Mouse (Mus musculus) stomach, postnatal 0 days (tissue): ENCODE results near the gene Olfr1419. TPM values are rescaled to one million over a fixed set of nuclear protein-coding genes. Genes with fewer than 3 reads are reported as not detected.
A peak's percentile ranks its signal among the peaks of the same experiment; 100 is the strongest.
"Not testable (repeated sequence)": the region's sequence is repeated elsewhere in the genome, so short reads cannot be mapped to it uniquely, and the experiment has no call there.

Experiments
- ATAC-seq: fragments of 200-750 bp; cut with Nextera tagmentation; 2 replicates; pipeline ENCODE4 v1.8.0; 2017; ENCODE audit not compliant: low FRiP score, low TSS enrichment
- DNase-seq: peaks from one replicate; pipeline ENCODE4 v3.0.0-alpha.2; 2016; ENCODE audit warnings: low spot score
- H3K27ac ChIP-seq: fragments of 300-500 bp; sonication (generic); replicated peaks from 2 replicates; pipeline ENCODE4 v1.5.1; 2014; ENCODE audit warnings: mild to moderate bottlenecking, control low read depth
- H3K27me3 ChIP-seq: fragments of 300-500 bp; sonication (generic); 2 replicates; pipeline ENCODE4 v1.6.1; 2014; ENCODE audit warnings: low read length; ENCODE audit not compliant: control insufficient read depth, insufficient read depth
- H3K36me3 ChIP-seq: fragments of 300-500 bp; sonication (generic); 2 replicates; pipeline ENCODE4 v1.6.1; 2014; ENCODE audit warnings: low read length, mixed read lengths; ENCODE audit not compliant: control insufficient read depth, insufficient read depth
- H3K4me1 ChIP-seq: fragments of 300-500 bp; sonication (generic); replicated peaks from 2 replicates; pipeline ENCODE4 v1.6.1; 2014; ENCODE audit warnings: antibody characterized with exemption; ENCODE audit not compliant: control insufficient read depth, insufficient read depth
- H3K4me2 ChIP-seq: fragments of 300-500 bp; sonication (generic); replicated peaks from 2 replicates; pipeline ENCODE4 v1.6.1; 2014; ENCODE audit warnings: low read depth, mild to moderate bottlenecking, control low read depth, moderate library complexity
- H3K4me3 ChIP-seq: fragments of 300-500 bp; sonication (generic); 2 replicates; pipeline ENCODE4 v1.5.1; 2014; ENCODE audit warnings: low read depth, low read length, control low read depth
- H3K9ac ChIP-seq: fragments of 300-500 bp; sonication (generic); 2 replicates; pipeline ENCODE4 v1.6.1; 2014; ENCODE audit warnings: mild to moderate bottlenecking, low read length, control low read depth, mixed read lengths
- H3K9me3 ChIP-seq: fragments of 300-500 bp; sonication (generic); 2 replicates; pipeline ENCODE4 v1.6.1; 2016; ENCODE audit warnings: low read length; ENCODE audit not compliant: control insufficient read depth
- CTCF ChIP-seq: IDR thresholded peaks from 2 replicates; pipeline ENCODE4 v1.5.1; 2016; ENCODE audit warnings: antibody characterized with exemption, low read depth, mild to moderate bottlenecking, moderate library complexity
- EP300 ChIP-seq: optimal IDR thresholded peaks from 2 replicates; pipeline ENCODE3; 2016; ENCODE audit warnings: antibody characterized with exemption
- WGBS: fragments of 180-500 bp; shearing (Covaris S2); extraction: QIAGEN DNeasy Blood & Tissue Kit; methylation state at CpG from one replicate; pipeline ENCODE4 v1.1.7; 2014; 5-methylcytosine and 5-hydroxymethylcytosine counted together
- polyA plus RNA-seq: library from polyadenylated mRNA; unstranded; fragments of >200 nt; fragmentation: Nextera tagmentation; extraction: Ambion mirVana; gene quantifications from 2 replicates; pipeline ENCODE4 v1.2.1, GENCODE M21; 2015

Olfr1419 gene
- polyA plus RNA-seq, 1 experiment from 2014 or later: not detected

DNA sequence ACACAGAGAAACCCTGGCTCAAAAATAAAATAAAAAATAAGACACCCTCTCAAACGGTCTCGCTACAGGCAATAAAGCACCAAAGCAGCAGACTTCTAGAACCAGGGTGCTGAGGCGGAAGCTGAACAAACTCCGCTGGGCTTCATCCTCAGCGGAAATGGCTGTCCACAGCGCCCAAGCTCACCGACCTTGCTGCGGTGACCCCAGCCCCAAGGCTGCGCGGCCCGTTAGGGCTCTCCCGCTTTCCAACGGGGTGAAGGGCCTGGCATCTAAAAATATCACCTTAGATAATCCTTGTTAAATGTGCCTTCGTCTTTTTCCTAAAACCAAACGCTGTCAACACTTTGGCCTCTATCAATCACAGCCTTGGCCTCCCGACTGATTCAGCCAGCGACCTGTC is 36.7 kb upstream of the Olfr1419 start:
- Histone ChIP-seq H3K9ac (peak overlapping the region; percentile 90), H3K9me3 (no peaks in the 10 kb centered on the region), H3K4me1 (no peaks in the 10 kb centered on the region), H3K36me3 (no peaks in the 10 kb centered on the region), H3K27ac (peak overlapping the region; percentile 95), H3K4me2 (peak overlapping the region; percentile 84), H3K27me3 (no peaks in the 10 kb centered on the region), H3K4me3 (peak overlapping the region; percentile 93)
- ATAC-seq (no peak; the same call in 1 of the 2 replicates), DNase-seq (no peak)
- WGBS: 3% methylated on average over 17 of the region's 17 CpGs
- TF ChIP-seq EP300 (no peak), CTCF (no peak)

DNA sequence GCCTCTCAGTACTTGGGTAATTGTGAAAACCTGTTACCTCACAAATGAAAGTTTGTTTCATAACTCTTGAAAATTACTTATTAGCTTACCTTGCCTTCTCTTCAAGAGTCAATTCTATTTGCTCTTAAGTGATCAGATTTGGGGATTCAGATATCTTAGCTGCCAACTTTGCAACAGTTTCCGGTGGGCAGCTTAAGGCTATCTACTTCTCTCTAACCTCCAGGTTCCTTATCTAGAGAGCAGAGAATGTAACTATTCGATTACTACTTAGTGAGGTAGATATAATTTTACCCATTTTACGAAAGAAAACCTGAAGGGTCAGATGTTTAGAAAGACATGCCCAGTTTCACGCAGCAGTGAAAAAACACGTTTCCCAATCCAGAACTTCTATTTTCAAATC is 36.1 kb upstream of the Olfr1419 start:
- no peaks in the 10 kb centered on the region for H3K4me1 ChIP-seq
- peak overlapping the region; percentile 93 for H3K4me3 ChIP-seq
- H3K36me3 ChIP-seq: no peaks in the 10 kb centered on the region
- H3K27me3 ChIP-seq: no peaks in the 10 kb centered on the region
- no peak overlapping the region for H3K9ac ChIP-seq
- H3K27ac ChIP-seq: no peak overlapping the region
- no peak for ATAC-seq
- no peaks in the 10 kb centered on the region for H3K9me3 ChIP-seq
- TF ChIP-seq CTCF (no peak), EP300 (no peak)
- peak overlapping the region; percentile 84 for H3K4me2 ChIP-seq
- WGBS: 85% methylated on average over 5 of the region's 5 CpGs
- no peak for DNase-seq

DNA sequence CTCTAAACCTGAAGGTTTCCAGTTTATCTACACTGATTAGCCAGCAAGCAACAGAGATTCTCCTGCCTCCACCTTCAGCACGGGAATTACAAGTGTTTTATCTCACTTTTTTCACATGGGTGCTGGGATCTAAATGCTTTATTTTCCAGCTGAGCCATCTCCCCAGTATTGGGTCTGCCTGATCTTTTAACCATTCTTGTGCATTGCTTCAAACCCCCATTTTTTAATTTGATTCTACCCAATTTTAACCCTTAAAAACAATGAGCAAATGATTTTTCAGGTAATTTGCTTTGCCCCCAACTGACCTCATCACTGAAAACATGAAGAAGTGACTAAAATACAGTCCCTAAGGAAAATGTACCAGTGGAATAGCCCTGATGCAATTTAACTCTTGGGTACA is 11.4 kb upstream of the Olfr1419 start, which contains the start of gene Olfr1420:
Gene Olfr1420 (plus strand): TSS at position 301 of the 400 bp plus-strand sequence.
- Histone ChIP-seq H3K4me3 (no peak within 1 kb of the TSS), H3K36me3 (no peaks in the 10 kb centered on the region), H3K4me1 (no peaks in the 10 kb centered on the region), H3K9ac (no peak within 1 kb of the TSS), H3K27me3 (no peaks in the 10 kb centered on the region), H3K4me2 (no peak within 1 kb of the TSS), H3K9me3 (no peaks in the 10 kb centered on the region), H3K27ac (no peak within 1 kb of the TSS)
- ATAC-seq (no peak), DNase-seq (no peak)
- WGBS: 48% methylated on average over 1 of the region's 1 CpGs
- TF ChIP-seq CTCF (no peak), EP300 (no peak)

DNA sequence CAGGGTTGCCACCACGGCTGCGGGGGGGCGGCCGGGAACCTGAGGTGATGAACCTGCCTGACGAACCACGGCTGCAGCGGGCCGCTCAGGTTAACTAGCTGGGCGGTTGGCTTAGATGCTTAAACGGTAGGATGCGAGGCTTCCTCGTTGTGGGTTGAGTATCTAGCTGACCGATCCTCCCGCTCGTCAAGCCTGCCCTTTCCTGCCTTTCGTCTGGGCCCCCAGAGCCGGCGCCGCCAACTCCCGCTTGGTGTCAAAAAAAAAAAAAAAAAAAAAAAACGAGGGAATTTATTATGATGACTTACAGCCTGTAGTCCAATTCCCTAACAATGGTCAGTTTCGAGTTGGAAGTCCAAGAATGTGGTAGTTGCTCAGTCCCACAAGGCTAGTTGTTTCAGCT is 3.5 kb upstream of the Olfr1419 start:
- not testable (repeated sequence) for H3K9ac ChIP-seq, H3K4me2 ChIP-seq, H3K27me3 ChIP-seq, DNase-seq, H3K9me3 ChIP-seq, H3K4me3 ChIP-seq, H3K36me3 ChIP-seq, H3K4me1 ChIP-seq, H3K27ac ChIP-seq, ATAC-seq
- 60% methylated on average over 22 of the region's 22 CpGs for WGBS

DNA sequence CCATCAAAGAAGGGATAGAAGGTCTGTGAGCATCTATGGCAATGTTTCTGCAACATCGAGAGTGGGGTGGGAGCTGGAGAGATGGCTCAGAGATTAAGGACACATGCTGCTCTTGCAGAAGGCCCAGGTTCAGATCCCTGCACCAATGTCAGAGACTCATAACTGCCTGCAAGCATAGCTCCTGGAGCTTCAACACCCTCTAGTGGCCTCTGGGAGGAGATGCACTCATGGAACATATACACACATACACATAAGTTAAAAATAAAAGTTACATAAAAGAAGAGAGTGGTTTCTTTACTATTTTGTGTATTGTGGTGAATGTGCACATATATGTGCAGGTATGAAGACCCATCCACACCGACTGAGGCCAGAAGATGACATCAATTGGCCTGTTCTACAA is 7.1 kb downstream of the Olfr1419 start:
- no peak for TF ChIP-seq CTCF
- no peak for TF ChIP-seq EP300
- no peaks in the 10 kb centered on the region for H3K36me3 ChIP-seq
- 78% methylated on average over 2 of the region's 2 CpGs for WGBS

DNA sequence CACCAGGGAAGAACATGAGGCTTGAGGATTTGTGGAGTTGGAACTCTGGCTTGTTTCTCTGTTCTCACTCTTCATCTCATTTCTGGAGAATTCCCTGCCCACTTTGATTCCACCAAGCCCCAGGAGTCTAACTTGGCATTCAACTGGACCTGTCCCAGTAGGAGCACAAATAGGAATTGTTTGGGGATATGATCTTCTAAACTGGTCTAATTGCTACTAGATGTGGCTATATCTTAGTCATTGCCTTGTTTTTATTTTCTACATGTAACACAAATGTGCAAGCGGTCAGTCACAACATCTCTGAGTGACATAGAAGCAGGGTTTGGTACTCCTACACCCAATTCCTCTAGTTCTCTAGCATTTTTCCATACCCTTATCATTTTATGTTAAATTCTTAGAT is 13.9 kb downstream of the Olfr1419 start, which contains the start of gene Olfr1418:
Gene Olfr1418 (minus strand): TSS at position 101 of the 400 bp plus-strand sequence.
- Histone ChIP-seq H3K9ac (no peak within 1 kb of the TSS), H3K27me3 (no peaks in the 10 kb centered on the region), H3K4me2 (no peak within 1 kb of the TSS), H3K9me3 (no peaks in the 10 kb centered on the region), H3K27ac (no peak within 1 kb of the TSS), H3K4me3 (no peak within 1 kb of the TSS), H3K36me3 (no peaks in the 10 kb centered on the region), H3K4me1 (no peaks in the 10 kb centered on the region)
- ATAC-seq (no peak), DNase-seq (no peak)
- 84% methylated on average over 1 of the region's 1 CpGs for WGBS
- no peak for TF ChIP-seq EP300
- no peak for TF ChIP-seq CTCF

More for the DNA sequence above, 7.1 kb downstream of the Olfr1419 start:
- ATAC-seq: no peak
- Histone ChIP-seq H3K27me3 (no peaks in the 10 kb centered on the region), H3K4me2 (no peak overlapping the region), H3K4me3 (no peak overlapping the region), H3K4me1 (no peaks in the 10 kb centered on the region), H3K9me3 (no peaks in the 10 kb centered on the region), H3K27ac (no peak overlapping the region), H3K9ac (no peak overlapping the region)
- DNase-seq: no peak
